Mouse (Mus musculus): ENCODE measurements at regions not wholly inside any gene's neighbourhood (a gene's known extent, or its start where the extent isn't known, plus 50 kb on each side); places are given as distances from the start of the nearest gene placed in this dataset.

DNA sequence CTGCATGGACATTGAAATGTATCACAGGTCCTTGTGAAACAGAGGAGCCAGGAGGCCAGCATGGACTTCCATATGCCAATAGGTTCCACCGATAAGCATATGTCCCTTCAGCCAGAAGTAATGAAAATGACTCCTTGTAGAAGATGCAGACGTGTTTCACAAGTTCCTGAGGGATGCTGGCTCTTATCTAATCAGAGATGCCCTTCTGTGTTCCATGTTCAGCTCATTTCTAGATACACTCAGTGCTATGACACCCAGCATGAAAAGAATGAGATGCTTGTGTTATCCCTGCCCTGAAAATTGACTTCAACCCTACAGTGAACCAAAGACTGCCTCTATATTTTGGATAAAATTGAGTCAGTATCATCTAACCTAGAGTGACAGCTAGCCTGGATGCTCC lies 53.8 kb upstream of the Elac2 start:
- DNase-seq (ENCODE audit: low read depth) = no peak

DNA sequence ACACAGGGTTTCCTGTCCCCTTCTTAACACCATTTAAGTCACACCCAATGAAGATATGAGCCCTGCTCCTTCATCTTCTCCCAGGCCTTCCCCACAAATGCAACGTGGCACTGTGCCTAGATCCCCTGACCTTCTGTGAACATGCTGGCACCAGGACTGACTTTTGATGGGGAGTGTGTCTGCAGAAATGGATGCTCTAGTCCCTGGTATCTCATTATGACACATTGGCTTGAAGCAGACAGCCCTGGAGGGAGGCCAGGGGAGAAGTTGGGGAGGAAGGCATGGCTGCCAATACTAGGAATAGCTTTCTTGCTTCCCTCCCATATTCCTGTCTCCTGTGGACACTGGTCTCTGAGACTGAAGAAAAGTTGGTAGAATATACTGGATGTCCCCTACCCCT lies 52.9 kb upstream of the Elac2 start:
- DNase-seq (ENCODE audit: low read depth) = no peak
